Mouse (Mus musculus) gastrocnemius, postnatal 14 days (tissue): ENCODE data around the gene Nufip1. TPM values are rescaled to one million over a fixed set of nuclear protein-coding genes. Genes with fewer than 3 reads are reported as not detected.

Experiments used
- DNase-seq: peaks from one replicate; pipeline ENCODE4 v3.0.0; 2021; ENCODE audit warnings: mixed read lengths
- intact Hi-C: fragments of 180-260 bp; cut with DNase I; formaldehyde crosslinking; loops from one replicate; pipeline ENCODE4 v1.15.1; 2025; ENCODE audit warnings: low total_unique reads
- total RNA-seq, 2 experiments: library from RNA; stranded (reverse); gene quantifications; 2 replicates each; pipeline ENCODE4 v1.2.3; 2021

The Nufip1 gene
- total RNA-seq, 2 experiments from 2014 or later = 3.6 to 3.8 TPM

DNA sequence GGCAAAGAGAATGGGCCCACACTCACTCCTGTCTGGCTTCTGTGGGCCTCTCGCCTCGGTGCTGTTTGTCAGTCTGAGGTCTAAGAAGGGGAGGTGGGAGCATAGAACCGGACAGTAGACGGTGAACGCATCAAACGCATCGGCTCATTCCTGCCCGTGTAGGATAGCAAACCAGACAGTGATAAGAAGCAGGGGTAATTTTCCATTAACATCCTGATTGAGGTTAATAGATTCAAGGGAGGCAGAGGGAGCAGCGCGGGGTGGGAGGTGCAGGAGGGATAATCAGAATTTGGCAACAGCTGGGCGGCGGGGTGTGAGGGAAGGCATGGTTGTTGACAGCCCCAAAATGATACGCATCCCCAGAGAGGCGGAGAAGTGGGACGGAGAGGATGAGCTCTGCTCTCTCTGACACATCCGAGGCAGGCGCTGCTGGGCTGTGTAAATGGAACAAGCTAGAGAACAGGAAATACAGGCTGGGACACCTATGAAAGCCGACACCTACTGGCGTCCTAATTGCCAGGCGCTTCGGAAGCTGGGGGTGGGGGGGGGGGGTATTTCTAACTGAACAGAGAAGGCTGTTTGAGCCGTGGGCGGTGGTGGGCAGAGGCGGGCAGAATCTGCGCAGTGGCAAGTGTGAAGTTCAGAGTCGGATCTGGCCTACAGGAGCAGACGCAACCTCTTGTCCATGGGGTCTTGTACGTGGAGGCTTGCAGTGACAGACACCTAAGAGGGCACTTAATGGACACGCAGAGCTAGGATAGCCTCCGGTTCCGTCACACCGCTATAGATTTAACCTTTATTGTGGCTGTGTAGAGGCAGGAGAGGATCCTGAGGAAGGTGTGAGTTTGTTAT lies 54.4 kb downstream of the Nufip1 start:
- DNase-seq = no peak
- intact Hi-C loops = no loop called here

DNA sequence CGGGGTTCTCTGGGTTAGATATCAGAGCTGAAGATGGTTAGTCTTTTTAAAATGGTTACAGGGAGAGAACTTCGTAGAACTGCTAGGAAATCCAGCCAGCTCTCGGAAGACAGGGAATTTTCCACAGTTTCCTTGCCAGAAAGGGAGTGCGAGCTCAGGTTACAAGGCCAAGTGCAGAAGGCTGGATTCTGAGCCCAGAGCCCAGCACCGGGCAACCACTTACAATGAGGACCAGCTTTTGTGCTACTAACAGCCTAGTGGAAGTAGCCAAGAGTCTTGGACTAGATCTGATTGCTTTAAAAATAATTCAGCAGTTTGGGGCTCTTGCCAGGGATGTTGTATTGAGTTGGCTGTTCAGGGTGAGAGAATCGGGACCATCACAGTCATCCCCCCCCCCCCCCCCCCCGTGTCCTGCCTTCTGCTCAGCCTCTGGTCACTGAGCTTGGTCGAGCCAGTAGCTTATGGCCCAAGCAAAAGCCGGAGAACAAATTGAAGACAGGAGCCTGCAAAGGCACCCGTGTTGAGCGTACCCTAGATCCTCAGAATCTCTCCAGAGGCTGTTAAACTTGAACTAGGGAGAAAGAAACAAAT lies 59.3 kb downstream of the Nufip1 start:
- intact Hi-C loops = no loop called here
- DNase-seq = peak; percentile 38

DNA sequence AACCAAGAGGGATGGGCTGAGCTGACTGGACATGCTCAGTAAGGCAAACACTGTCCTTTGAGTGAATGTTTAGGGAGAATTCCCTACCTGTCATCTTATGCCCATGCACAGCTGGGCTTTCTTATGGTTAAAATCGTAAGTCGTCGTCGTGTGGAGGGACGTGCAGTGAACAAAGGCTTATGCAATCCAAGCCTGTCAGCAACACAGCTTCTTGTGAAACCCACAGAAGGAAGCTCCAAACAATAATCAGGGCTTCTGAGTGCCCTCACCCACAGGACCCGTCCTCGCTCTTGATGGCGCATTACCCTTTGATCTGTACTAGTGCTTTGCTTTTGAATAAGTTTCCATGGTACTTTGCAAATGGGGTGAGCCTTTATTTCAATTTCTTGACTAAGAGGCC lies 60.6 kb downstream of the Nufip1 start:
- no peak for DNase-seq
- intact Hi-C loops = no loop called here

DNA sequence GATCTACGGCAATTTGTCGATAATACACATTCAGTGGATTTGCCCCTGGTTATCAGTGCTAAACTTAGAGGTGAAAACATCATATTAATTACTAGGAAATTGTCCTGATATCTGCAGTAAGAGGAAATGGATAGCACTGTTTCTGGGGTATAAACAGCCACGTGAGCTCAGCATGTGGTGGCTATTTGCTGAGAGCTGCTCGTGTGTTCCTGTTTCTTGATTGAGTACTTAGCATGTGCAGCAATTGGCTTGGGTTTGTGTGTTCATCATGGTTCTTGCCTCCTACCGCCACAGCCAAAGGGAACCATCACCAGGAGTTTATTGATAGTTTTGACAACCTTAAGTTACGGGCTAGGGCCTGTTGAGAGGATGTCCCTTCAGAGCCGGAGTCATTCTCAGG lies 63.6 kb downstream of the Nufip1 start:
- intact Hi-C loops = no loop called here
- DNase-seq = no peak

DNA sequence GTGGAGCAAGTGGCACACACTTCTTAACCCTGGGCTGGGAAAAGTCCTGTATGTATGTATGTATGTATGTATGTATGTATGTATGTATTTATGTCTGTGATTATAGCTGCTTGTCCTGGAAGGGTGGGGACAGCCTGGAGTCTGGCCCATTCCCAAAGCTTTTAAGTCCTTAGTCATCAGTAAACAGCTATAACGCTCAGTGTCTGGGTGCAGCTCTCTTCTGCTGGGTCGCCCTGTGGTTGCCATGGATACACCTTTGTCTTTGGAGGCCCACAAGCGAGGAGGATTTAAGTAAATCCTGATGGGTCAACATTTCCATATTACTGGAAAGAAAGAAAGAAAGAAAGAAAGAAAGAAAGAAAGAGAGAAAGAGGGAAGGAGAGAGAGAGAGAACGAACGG lies 65.1 kb downstream of the Nufip1 start:
- no peak for DNase-seq
- intact Hi-C loops = no loop called here

DNA sequence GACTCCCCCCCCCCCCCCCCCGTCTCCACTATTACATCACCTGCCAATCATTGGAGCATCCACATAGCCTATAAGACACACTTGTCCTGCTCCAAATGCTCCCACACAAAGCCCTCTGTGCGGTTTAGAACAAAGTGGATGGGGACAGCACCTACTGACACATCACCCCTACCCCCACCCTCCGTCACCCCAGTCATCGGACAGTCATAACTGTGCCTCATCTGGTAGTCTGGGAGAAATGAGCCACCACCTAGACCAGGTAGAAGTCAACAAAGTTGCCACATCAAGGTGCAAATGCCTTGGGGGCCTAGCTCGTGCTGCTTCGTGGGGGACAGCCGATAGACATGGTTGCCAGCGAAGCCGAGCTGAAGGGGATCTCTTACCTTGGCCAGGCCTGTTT lies 66.5 kb downstream of the Nufip1 start:
- intact Hi-C loops = no loop called here

DNA sequence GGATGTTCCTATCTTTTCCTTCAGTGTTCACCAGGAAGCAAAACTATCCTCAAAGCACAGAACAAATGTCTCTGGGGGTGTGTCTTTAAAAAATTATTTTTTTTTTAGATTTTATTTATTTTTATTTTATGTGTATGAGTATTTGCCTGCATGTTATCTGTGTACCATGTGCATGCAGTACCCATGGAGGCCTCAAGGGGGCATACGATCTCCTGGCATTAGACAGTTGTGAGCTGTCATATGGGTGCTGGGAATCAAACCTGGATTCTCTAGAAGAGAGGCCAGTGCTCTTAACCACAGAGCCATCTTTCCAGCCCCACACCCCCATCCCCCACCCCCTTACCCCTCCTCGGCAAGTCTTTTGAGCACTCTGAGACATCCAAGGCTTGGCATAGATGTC lies 67.8 kb downstream of the Nufip1 start:
- DNase-seq = no peak
- intact Hi-C loops = no loop called here

More for the DNA sequence above, 66.5 kb downstream of the Nufip1 start:
- DNase-seq = no peak

DNA sequence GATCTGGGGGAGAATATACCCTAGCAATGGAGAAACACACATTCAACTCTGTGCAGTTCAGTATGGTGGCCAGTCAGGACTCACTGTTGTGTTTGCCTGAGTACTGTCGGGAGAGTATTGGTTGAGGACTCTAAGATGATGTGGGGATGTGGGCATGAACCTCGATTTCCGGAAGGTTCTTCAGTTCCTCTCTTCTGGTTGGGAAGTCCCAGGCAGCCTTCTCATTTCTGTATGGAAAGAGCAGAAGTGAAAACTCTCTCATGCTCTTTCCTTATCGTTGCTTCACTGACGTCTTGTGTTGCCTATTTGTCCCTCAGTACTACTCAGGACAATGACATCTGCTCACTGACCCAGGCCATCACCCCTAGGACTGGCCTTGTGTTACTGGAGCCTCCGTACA lies 68.7 kb downstream of the Nufip1 start:
- intact Hi-C loops = no loop called here
- no peak for DNase-seq

DNA sequence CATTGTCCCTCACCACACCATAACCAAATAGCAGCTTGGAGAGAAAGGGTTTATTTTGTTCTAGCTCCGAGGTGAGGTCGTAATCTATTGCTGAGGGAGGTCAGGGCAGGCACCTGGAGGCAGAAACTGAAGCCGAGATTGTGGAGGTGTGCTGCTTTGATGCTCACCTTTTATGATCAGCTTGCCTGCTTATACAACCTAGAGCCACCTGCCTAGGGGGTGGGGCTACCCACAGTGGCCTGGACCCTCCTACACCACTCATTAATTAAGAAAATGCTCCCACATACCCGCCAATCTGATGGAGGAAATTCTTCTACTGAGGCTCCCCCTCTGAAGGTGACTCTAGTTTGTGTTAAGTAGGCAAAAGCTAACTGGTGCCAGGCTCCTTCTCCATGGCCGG lies 74.7 kb downstream of the Nufip1 start:
- intact Hi-C loops = no loop called here
- no peak for DNase-seq

DNA sequence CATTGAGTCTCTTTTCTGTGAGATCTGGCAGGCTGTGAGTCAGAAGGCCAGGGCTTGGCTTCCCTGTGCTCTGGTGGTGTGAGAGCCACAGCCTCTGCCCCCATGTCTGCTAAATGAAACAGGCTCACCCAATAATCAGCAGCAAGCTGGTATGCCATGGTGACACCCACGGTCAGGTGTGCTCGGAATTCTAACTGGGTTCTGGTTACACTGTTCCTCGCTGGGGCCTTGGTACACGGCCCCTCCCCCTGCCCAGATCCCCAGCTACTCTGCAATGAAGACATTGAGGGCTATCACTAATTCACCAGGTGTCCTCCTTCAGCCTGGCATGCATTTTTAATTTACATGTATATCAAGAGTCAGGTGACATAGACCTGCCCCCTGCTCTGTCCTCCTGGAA lies 75.6 kb downstream of the Nufip1 start:
- intact Hi-C loops = no loop called here
- no peak for DNase-seq

Other genes starting within 250 kb of the Nufip1 start
- gene Kctd4, start 155.9 kb upstream of the Nufip1 start, total RNA-seq = not detected
- 10 to 100 TPM; 11.0 to 12.9 TPM for gene Gtf2f2, start 100.0 kb upstream of the Nufip1 start, total RNA-seq
- gene Gpalpp1, start 131 bp upstream of the Nufip1 start, total RNA-seq = 1 to 10 TPM; 6.5 to 6.9 TPM